Mouse (Mus musculus) MEL (cell line): ENCODE measurements at regions not wholly inside any gene's neighbourhood (a gene's known extent, or its start where the extent isn't known, plus 50 kb on each side); places are given as distances from the start of the nearest gene placed in this dataset.

Experiments
- DNase-seq: peaks from one replicate; pipeline ENCODE4 v3.0.0; 2011; ENCODE audit warnings: low read depth, low spot score
- H3K27ac ChIP-seq: 2 replicates; pipeline ENCODE4 v1.5.1; 2012; ENCODE audit warnings: low read depth, mild to moderate bottlenecking, control low read depth, low read length, moderate library complexity; ENCODE audit not compliant: control insufficient read depth
- H3K27me3 ChIP-seq, 2 experiments: fragments of 150-350 bp in 1 of 2; sonication (generic) in 1 of 2; 2 replicates each; pipeline ENCODE4 v1.6.1; 2012; ENCODE audit warnings: low read length in 2 of 2, mild to moderate bottlenecking in 2 of 2, improper control_type of control experiment in 1 of 2, moderate library complexity in 1 of 2; ENCODE audit not compliant: insufficient read depth in 2 of 2, control insufficient read depth in 1 of 2
- H3K36me3 ChIP-seq, 2 experiments: 2 replicates each; pipeline ENCODE4 v1.6.1; 2012 to 2014; ENCODE audit warnings: low read length in 2 of 2, improper control_type of control experiment in 1 of 2, inconsistent platforms in 1 of 2, mild to moderate bottlenecking in 1 of 2; ENCODE audit not compliant: insufficient read depth in 2 of 2, control insufficient read depth in 1 of 2
- H3K4me1 ChIP-seq, 2 experiments: fragments of 150-350 bp in 1 of 2; sonication (generic) in 1 of 2; 2 replicates each; pipeline ENCODE4 v1.6.1; 2012; ENCODE audit warnings: low read length in 2 of 2, improper control_type of control experiment in 1 of 2, mild to moderate bottlenecking in 1 of 2; ENCODE audit not compliant: insufficient read depth in 2 of 2, control insufficient read depth in 1 of 2
- H3K4me3 ChIP-seq, 2 experiments: fragments of 150-350 bp in 1 of 2; sonication (generic) in 1 of 2; 2 replicates each; pipeline ENCODE4 v1.5.1; 2012; ENCODE audit warnings: low read depth in 2 of 2, low read length in 2 of 2, mild to moderate bottlenecking in 2 of 2, moderate library complexity in 2 of 2, control low read depth in 1 of 2, improper control_type of control experiment in 1 of 2; ENCODE audit not compliant: control insufficient read depth in 1 of 2, insufficient read depth in 1 of 2
- H3K79me2 ChIP-seq: 2 replicates; pipeline ENCODE4 v1.6.1; 2012; ENCODE audit warnings: mild to moderate bottlenecking, low read length, moderate library complexity; ENCODE audit not compliant: control insufficient read depth, poor library complexity, insufficient read depth
- H3K9ac ChIP-seq: 2 replicates; pipeline ENCODE4 v1.6.1; 2012; ENCODE audit warnings: low read depth, mild to moderate bottlenecking, control low read depth, low read length, moderate library complexity; ENCODE audit not compliant: control insufficient read depth, poor library complexity, severe bottlenecking
- H3K9me3 ChIP-seq: fragments of 150-350 bp; sonication (generic); replicated peaks from 2 replicates; pipeline ENCODE4 v1.6.1; 2012; ENCODE audit warnings: mild to moderate bottlenecking, low read length, improper control_type of control experiment, moderate library complexity; ENCODE audit not compliant: insufficient read depth
- BHLHE40 ChIP-seq: IDR thresholded peaks from 2 replicates; pipeline ENCODE4 v1.6.1; 2012; ENCODE audit warnings: low read depth, mild to moderate bottlenecking, inconsistent platforms, low read length, improper control_type of control experiment, borderline replicate concordance
- CHD2 ChIP-seq: IDR thresholded peaks from 2 replicates; pipeline ENCODE4 v1.6.1; 2011; ENCODE audit warnings: low read length, improper control_type of control experiment
- E2F4 ChIP-seq: IDR thresholded peaks from 2 replicates; pipeline ENCODE4 v1.6.1; 2011; ENCODE audit warnings: low read depth, low read length, improper control_type of control experiment, borderline replicate concordance
- ELF1 ChIP-seq: IDR thresholded peaks from 2 replicates; pipeline ENCODE4 v1.6.1; 2014; ENCODE audit warnings: low read depth, mild to moderate bottlenecking, inconsistent platforms, low read length, improper control_type of control experiment, moderate library complexity
- ETS1 ChIP-seq: IDR thresholded peaks from 2 replicates; pipeline ENCODE4 v1.6.1; 2012; ENCODE audit warnings: low read depth, mild to moderate bottlenecking, inconsistent platforms, low read length, improper control_type of control experiment, moderate library complexity
- GABPA ChIP-seq: IDR thresholded peaks from 2 replicates; pipeline ENCODE4 v1.6.1; 2012; ENCODE audit warnings: low read depth, mild to moderate bottlenecking, inconsistent platforms, low read length, improper control_type of control experiment, moderate library complexity
- GATA1 ChIP-seq: IDR thresholded peaks from 2 replicates; pipeline ENCODE4 v1.6.1; 2011; ENCODE audit warnings: low read depth, low read length, improper control_type of control experiment
- MAFK ChIP-seq: IDR thresholded peaks from 2 replicates; pipeline ENCODE4 v1.6.1; 2011; ENCODE audit warnings: low read depth, mild to moderate bottlenecking, low read length, improper control_type of control experiment, borderline replicate concordance
- MAX ChIP-seq: IDR thresholded peaks from 2 replicates; pipeline ENCODE4 v1.6.1; 2011; ENCODE audit warnings: low read length, improper control_type of control experiment
- MAZ ChIP-seq: IDR thresholded peaks from 2 replicates; pipeline ENCODE4 v1.6.1; 2012; ENCODE audit warnings: low read depth, mild to moderate bottlenecking, inconsistent platforms, low read length, improper control_type of control experiment
- NELFE ChIP-seq: IDR thresholded peaks from 2 replicates; pipeline ENCODE4 v1.6.1; 2011; ENCODE audit warnings: low read depth, low read length, improper control_type of control experiment
- NRF1 ChIP-seq: IDR thresholded peaks from 2 replicates; pipeline ENCODE4 v1.6.1; 2014; ENCODE audit warnings: low read depth, mild to moderate bottlenecking, inconsistent platforms, low read length, improper control_type of control experiment, moderate library complexity; ENCODE audit not compliant: poor library complexity, insufficient read depth, severe bottlenecking
- POLR2AphosphoS2 ChIP-seq: IDR thresholded peaks from 2 replicates; pipeline ENCODE4 v1.6.1; 2011; ENCODE audit warnings: low read length, improper control_type of control experiment
- POLR2AphosphoS5 ChIP-seq: IDR thresholded peaks from 2 replicates; pipeline ENCODE4 v1.6.1; 2012; ENCODE audit warnings: low read depth, borderline replicate concordance, mild to moderate bottlenecking, inconsistent platforms, low read length, moderate library complexity, mixed read lengths
- RAD21 ChIP-seq: IDR thresholded peaks from 2 replicates; pipeline ENCODE4 v1.6.1; 2011; ENCODE audit warnings: mild to moderate bottlenecking, low read depth, low read length, improper control_type of control experiment
- TBP ChIP-seq: IDR thresholded peaks from 2 replicates; pipeline ENCODE4 v1.8.0; 2011; ENCODE audit warnings: low read depth, low read length, improper control_type of control experiment
- UBTF ChIP-seq: IDR thresholded peaks from 2 replicates; pipeline ENCODE4 v1.6.1; 2012; ENCODE audit warnings: low read depth, mild to moderate bottlenecking, inconsistent platforms, low read length, improper control_type of control experiment, moderate library complexity, borderline replicate concordance; ENCODE audit not compliant: insufficient read depth
- ZC3H11A ChIP-seq: IDR thresholded peaks from 2 replicates; pipeline ENCODE4 v1.6.1; 2012; ENCODE audit warnings: low read depth, mild to moderate bottlenecking, inconsistent platforms, low read length, improper control_type of control experiment
- ZKSCAN1 ChIP-seq: IDR thresholded peaks from 2 replicates; pipeline ENCODE4 v1.6.1; 2012; ENCODE audit warnings: low read depth, mild to moderate bottlenecking, inconsistent platforms, low read length, improper control_type of control experiment, moderate library complexity
- ZNF384 ChIP-seq: IDR thresholded peaks from 2 replicates; pipeline ENCODE4 v1.6.1; 2012; ENCODE audit warnings: low read depth, mild to moderate bottlenecking, inconsistent platforms, low read length, improper control_type of control experiment

DNA sequence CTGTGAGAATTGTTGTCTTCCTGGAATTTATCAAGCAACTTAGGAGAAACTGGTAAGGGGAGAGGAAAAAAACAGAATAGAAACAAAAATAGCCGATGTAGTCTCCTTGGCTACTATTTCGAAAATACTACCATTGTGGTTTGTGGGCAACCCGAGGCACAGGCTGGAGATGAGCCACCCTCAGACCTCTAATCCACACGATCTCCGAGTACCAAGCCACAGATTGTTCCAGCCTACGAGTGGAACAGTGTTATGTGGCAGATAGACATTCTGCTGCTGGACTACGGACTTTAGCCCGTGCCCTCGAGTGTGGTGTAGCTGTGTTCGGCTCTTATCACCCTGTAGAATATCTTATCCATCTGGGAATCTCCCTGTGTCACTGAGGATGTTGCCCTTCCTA, 70.3 kb upstream of the Foxn3 start:
- no peak overlapping the region for H3K4me3 ChIP-seq
- TF ChIP-seq BHLHE40: no peak
- TF ChIP-seq MAZ: no peak
- no peak for TF ChIP-seq MAX
- no peak for TF ChIP-seq GATA1
- TF ChIP-seq POLR2AphosphoS5: no peak
- TF ChIP-seq ELF1: no peak
- TF ChIP-seq NRF1: no peak
- no peak for TF ChIP-seq E2F4
- TF ChIP-seq GABPA: no peak
- TF ChIP-seq ETS1: no peak
- no peak for TF ChIP-seq RAD21
- TF ChIP-seq MAFK: no peak
- no peak for TF ChIP-seq CHD2
- TF ChIP-seq ZC3H11A: no peak

DNA sequence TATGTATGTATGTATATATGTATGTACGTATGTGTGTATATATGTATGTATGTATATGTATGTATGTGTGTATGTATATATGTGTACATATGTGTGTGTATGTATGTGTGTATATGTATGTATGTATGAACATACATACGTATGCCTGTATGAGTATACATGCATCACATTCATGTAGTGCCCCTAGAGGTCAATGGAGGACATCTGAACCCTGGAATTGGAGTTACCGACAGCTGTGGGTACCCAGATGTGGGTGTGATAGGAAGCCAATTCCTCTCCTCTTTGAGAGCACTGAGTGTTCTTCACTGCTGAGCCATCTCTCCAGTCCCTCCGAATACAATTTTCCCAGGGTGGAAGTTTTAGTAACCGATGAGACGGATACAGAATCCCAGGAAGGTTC, 69.6 kb upstream of the Foxn3 start:
- Histone ChIP-seq H3K27me3 (no peaks in the 10 kb centered on the region), H3K79me2 (no peaks in the 10 kb centered on the region), H3K9ac (no peak overlapping the region), H3K27ac (no peak overlapping the region), H3K9me3 (no peaks in the 10 kb centered on the region), H3K4me1 (no peaks in the 10 kb centered on the region), H3K36me3 (no peaks in the 10 kb centered on the region), H3K4me3 (no peak overlapping the region)
- DNase-seq: no peak
- TF ChIP-seq UBTF (no peak), TBP (no peak), POLR2AphosphoS2 (no peak), ZKSCAN1 (no peak), ETS1 (no peak), ZNF384 (no peak), NELFE (no peak), MAZ (no peak), E2F4 (no peak), GABPA (no peak), GATA1 (no peak)

More for the DNA sequence above, 70.3 kb upstream of the Foxn3 start:
- DNase-seq: no peak
- Histone ChIP-seq H3K79me2 (no peaks in the 10 kb centered on the region), H3K27ac (no peak overlapping the region), H3K27me3 (no peaks in the 10 kb centered on the region), H3K9me3 (no peaks in the 10 kb centered on the region), H3K4me1 (no peaks in the 10 kb centered on the region), H3K36me3 (no peaks in the 10 kb centered on the region), H3K9ac (no peak overlapping the region)
